Comparison of ENCODE assay signal across 20 mouse cellular contexts in the genomic region with DNA sequence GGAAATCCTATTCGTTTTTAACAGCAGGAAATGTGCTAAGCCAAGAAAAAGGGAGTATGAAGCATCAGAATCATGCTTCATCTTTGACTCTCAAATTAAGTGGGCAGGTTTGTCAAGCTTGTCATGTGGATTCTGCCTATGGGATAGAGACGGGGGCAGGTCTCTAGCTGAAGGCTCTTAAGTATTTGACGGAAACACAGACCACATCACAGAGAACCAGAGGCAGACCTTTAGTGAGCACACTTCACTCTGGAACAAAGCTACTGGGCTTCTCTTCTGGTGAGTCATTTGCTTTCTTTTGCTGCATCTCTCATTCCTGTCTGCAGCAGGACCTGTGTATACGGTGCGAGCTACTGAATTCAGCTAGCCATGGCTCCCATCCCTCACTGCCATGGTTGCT. TPM values are rescaled to one million over a fixed set of nuclear protein-coding genes. Genes with fewer than 3 reads are reported as not detected.
DNase-seq lines count a peak whose midpoint lies in the region; ATAC-seq and TF ChIP-seq lines count a peak whose summit lies in the region.
"Had no signal": no experiment of that assay in that cellular context is flagged by ENCODE, and none has a peak within 500 bp of the region (broad histone marks: within the 10 kb centered on the region; RNA-seq: fewer than 3 reads in every experiment).

A gene (plus strand): TSS at position 209 of the 400 bp plus-strand sequence.

- no peak within 1 kb of the TSS for H3K4me3 ChIP-seq in thymus, adult 2 months (ENCODE audit: control insufficient read depth, insufficient read depth, low read length)
- no peak within 1 kb of the TSS for H3K4me3 ChIP-seq in embryonic fibroblast, embryonic 13.5 days (ENCODE audit: insufficient read depth, low read length)
- H3K4me3 ChIP-seq in stomach, postnatal 0 days (ENCODE audit: low read depth, low read length), result no peak within 1 kb of the TSS
- no peak within 1 kb of the TSS for H3K4me3 ChIP-seq in lung, postnatal 0 days (ENCODE audit: low read depth, low read length)
- H3K4me3 ChIP-seq in midbrain, embryonic 11.5 days (ENCODE audit: low read depth, low read length), result no peak within 1 kb of the TSS
- no peak within 1 kb of the TSS for H3K4me3 ChIP-seq in midbrain, embryonic 13.5 days (replicated peaks)
- H3K4me3 ChIP-seq: embryonic facial prominence, embryonic 15.5 days; forebrain, embryonic 15.5 days; heart, embryonic 12.5 days; hindbrain, embryonic 15.5 days had no signal

- no peak for TF ChIP-seq EP300 in stomach, postnatal 0 days (optimal IDR thresholded peaks at IDR 0.05)
- TF ChIP-seq EP300 in lung, postnatal 0 days (IDR thresholded peaks at IDR 0.05), result no peak

- no peaks in the 10 kb centered on the region for H3K27me3 ChIP-seq in thymus, adult 2 months (ENCODE audit: control insufficient read depth, insufficient read depth, low read length)
- no peaks in the 10 kb centered on the region for H3K27me3 ChIP-seq in stomach, postnatal 0 days (ENCODE audit: control insufficient read depth, insufficient read depth, low read length)
- no peaks in the 10 kb centered on the region for H3K27me3 ChIP-seq in lung, postnatal 0 days (replicated peaks; ENCODE audit: insufficient read depth, low read length)
- no peaks in the 10 kb centered on the region for H3K27me3 ChIP-seq in midbrain, embryonic 11.5 days (ENCODE audit: control insufficient read depth, insufficient read depth, low read length)
- H3K27me3 ChIP-seq in midbrain, embryonic 13.5 days, result no peaks in the 10 kb centered on the region
- H3K27me3 ChIP-seq: embryonic facial prominence, embryonic 15.5 days; forebrain, embryonic 15.5 days; heart, embryonic 12.5 days; hindbrain, embryonic 15.5 days; Patski had no signal

- ATAC-seq in stomach, postnatal 0 days (ENCODE audit: low FRiP score, low TSS enrichment), result no peak
- ATAC-seq in lung, postnatal 0 days, result no peak
- no peak for ATAC-seq in midbrain, embryonic 11.5 days (ENCODE audit: low FRiP score)
- ATAC-seq in midbrain, embryonic 13.5 days, result no peak
- ATAC-seq: forebrain, embryonic 15.5 days; Patski had no signal

- 37% methylated on average over 5 of the region's 5 CpGs for WGBS in thymus, adult 2 months
- WGBS in stomach, postnatal 0 days, result 87% methylated on average over 5 of the region's 5 CpGs
- WGBS in lung, postnatal 0 days, result 83% methylated on average over 5 of the region's 5 CpGs
- WGBS in midbrain, embryonic 11.5 days, result 87% methylated on average over 5 of the region's 5 CpGs
- 92% methylated on average over 5 of the region's 5 CpGs for WGBS in midbrain, embryonic 13.5 days

- no peak for DNase-seq in thymus, adult 2 months
- no peak for DNase-seq in thymus, postnatal 10 days (ENCODE audit: low spot score in 2 of 2)
- DNase-seq in CD8-positive naive resting alpha-beta T cell, adult 2 months (ENCODE audit: low read depth in 2 of 2, low spot score in 2 of 2), result peak; percentile 61 to 64
- peak; percentile 5 for DNase-seq in stomach, postnatal 0 days (ENCODE audit: low spot score)
- no peak for DNase-seq in lung, postnatal 0 days (ENCODE audit: low spot score)
- no peak for DNase-seq in midbrain, embryonic 11.5 days (ENCODE audit: low spot score, missing footprints)
- DNase-seq: adrenal gland, adult 8-10 months; adrenal gland, postnatal 36 days; cerebellum, adult 8-10 months; cerebellum, postnatal 14 days; embryo, embryonic 11 days; gastrocnemius, postnatal 10 days had no signal

- no peak for TF ChIP-seq POLR2A in thymus, adult 2 months (IDR thresholded peaks at IDR 0.05; ENCODE audit: control insufficient read depth, extremely low read depth, insufficient read depth, low read length, poor library complexity)
- no peak for TF ChIP-seq POLR2A in embryonic fibroblast, embryonic 13.5 days (IDR thresholded peaks at IDR 0.05; ENCODE audit: low read depth, low read length)

- no peak for TF ChIP-seq CTCF in thymus, adult 2 months (IDR thresholded peaks at IDR 0.05; ENCODE audit: borderline replicate concordance, control insufficient read depth, extremely low read depth, insufficient read depth, low read length, poor library complexity)
- TF ChIP-seq CTCF in embryonic fibroblast, embryonic 13.5 days (IDR thresholded peaks at IDR 0.05; ENCODE audit: borderline replicate concordance, insufficient read depth, low read length), result no peak
- TF ChIP-seq CTCF in stomach, postnatal 0 days (IDR thresholded peaks at IDR 0.05; ENCODE audit: low read depth), result no peak
- no peak for TF ChIP-seq CTCF in lung, postnatal 0 days (IDR thresholded peaks at IDR 0.05)

- 0 out of 2 replicates have a peak within 1 kb of the TSS, but pooled peaks have one; percentile 37 for H3K27ac ChIP-seq in thymus, adult 2 months (ENCODE audit: control insufficient read depth, insufficient read depth, low read length)
- 0 out of 2 replicates have a peak within 1 kb of the TSS, but pooled peaks have one; percentile 4 for H3K27ac ChIP-seq in embryonic fibroblast, embryonic 13.5 days (ENCODE audit: insufficient read depth, low read length)
- H3K27ac ChIP-seq in stomach, postnatal 0 days (replicated peaks), result no peak within 1 kb of the TSS
- H3K27ac ChIP-seq in lung, postnatal 0 days (ENCODE audit: low read length), result no peak within 1 kb of the TSS
- H3K27ac ChIP-seq in midbrain, embryonic 11.5 days (ENCODE audit: low read depth, low read length), result no peak within 1 kb of the TSS
- H3K27ac ChIP-seq in midbrain, embryonic 13.5 days, result no peak within 1 kb of the TSS
- H3K27ac ChIP-seq: embryonic facial prominence, embryonic 15.5 days; forebrain, embryonic 15.5 days; hindbrain, embryonic 15.5 days had no signal

- no peak within 1 kb of the TSS for H3K9ac ChIP-seq in stomach, postnatal 0 days (ENCODE audit: low read length)
- no peak within 1 kb of the TSS for H3K9ac ChIP-seq in lung, postnatal 0 days (replicated peaks; ENCODE audit: low read depth)
- no peak within 1 kb of the TSS for H3K9ac ChIP-seq in midbrain, embryonic 11.5 days (ENCODE audit: low read length)
- H3K9ac ChIP-seq in midbrain, embryonic 13.5 days (replicated peaks), result no peak within 1 kb of the TSS
- H3K9ac ChIP-seq: embryonic facial prominence, embryonic 15.5 days; forebrain, embryonic 15.5 days; heart, embryonic 12.5 days; hindbrain, embryonic 15.5 days had no signal

- peaks cover 22% of the 10 kb centered on the region for H3K36me3 ChIP-seq in thymus, adult 2 months (ENCODE audit: control insufficient read depth, insufficient read depth, low read length)
- peaks cover 5% of the 10 kb centered on the region; the same call in 1 of the 2 replicates for H3K36me3 ChIP-seq in stomach, postnatal 0 days (ENCODE audit: control insufficient read depth, insufficient read depth, low read length)
- peaks cover 14% of the 10 kb centered on the region; the same call in 1 of the 2 replicates for H3K36me3 ChIP-seq in lung, postnatal 0 days (ENCODE audit: insufficient read depth, low read length)
- no peaks in the 10 kb centered on the region for H3K36me3 ChIP-seq in midbrain, embryonic 11.5 days (ENCODE audit: control insufficient read depth, insufficient read depth, low read length)
- peaks cover 21% of the 10 kb centered on the region for H3K36me3 ChIP-seq in midbrain, embryonic 13.5 days

- H3K4me1 ChIP-seq in thymus, adult 2 months (replicated peaks; ENCODE audit: control insufficient read depth, insufficient read depth, low read length), result peaks cover 5% of the 10 kb centered on the region
- peaks cover 5% of the 10 kb centered on the region; the same call in 1 of the 2 replicates for H3K4me1 ChIP-seq in embryonic fibroblast, embryonic 13.5 days (ENCODE audit: control insufficient read depth, insufficient read depth, low read length)
- H3K4me1 ChIP-seq in stomach, postnatal 0 days (replicated peaks; ENCODE audit: control insufficient read depth, insufficient read depth), result no peaks in the 10 kb centered on the region
- H3K4me1 ChIP-seq in lung, postnatal 0 days (ENCODE audit: insufficient read depth, low read depth, low read length), result no peaks in the 10 kb centered on the region
- no peaks in the 10 kb centered on the region for H3K4me1 ChIP-seq in midbrain, embryonic 11.5 days (ENCODE audit: control insufficient read depth, insufficient read depth, low read length)
- no peaks in the 10 kb centered on the region for H3K4me1 ChIP-seq in midbrain, embryonic 13.5 days (replicated peaks)
- H3K4me1 ChIP-seq: embryonic facial prominence, embryonic 15.5 days; forebrain, embryonic 15.5 days; hindbrain, embryonic 15.5 days had no signal

- H3K4me2 ChIP-seq in stomach, postnatal 0 days (replicated peaks; ENCODE audit: low read depth), result no peak within 1 kb of the TSS
- no peak within 1 kb of the TSS for H3K4me2 ChIP-seq in lung, postnatal 0 days (replicated peaks; ENCODE audit: low read depth, low read length)
- no peak within 1 kb of the TSS for H3K4me2 ChIP-seq in midbrain, embryonic 11.5 days
- H3K4me2 ChIP-seq in midbrain, embryonic 13.5 days (replicated peaks), result no peak within 1 kb of the TSS
- H3K4me2 ChIP-seq: embryonic facial prominence, embryonic 15.5 days; forebrain, embryonic 15.5 days; heart, embryonic 12.5 days; hindbrain, embryonic 15.5 days had no signal

- H3K9me3 ChIP-seq in stomach, postnatal 0 days (ENCODE audit: control insufficient read depth, low read length), result no peaks in the 10 kb centered on the region
- H3K9me3 ChIP-seq in lung, postnatal 0 days (ENCODE audit: low read length), result no peaks in the 10 kb centered on the region
- no peaks in the 10 kb centered on the region for H3K9me3 ChIP-seq in midbrain, embryonic 11.5 days (ENCODE audit: control insufficient read depth, low read length)
- no peaks in the 10 kb centered on the region for H3K9me3 ChIP-seq in midbrain, embryonic 13.5 days
- H3K9me3 ChIP-seq: embryonic facial prominence, embryonic 15.5 days; forebrain, embryonic 15.5 days; heart, embryonic 12.5 days; hindbrain, embryonic 15.5 days had no signal

RNA-seq across cellular contexts. Expression of the gene that starts here (rescaled TPM):
- polyA plus RNA-seq in thymus, adult 2 months (2012; rRNA removed), result 4.3 and 4.6 TPM in 2 replicates
- 0.91 and 4.1 TPM in 2 replicates for polyA plus RNA-seq in embryonic fibroblast, embryonic 13.5 days (2011; ENCODE audit: insufficient read length, low read depth, missing spikeins)
- 0.41 and 0.44 TPM in 2 replicates for polyA plus RNA-seq in stomach, postnatal 0 days (2015; fragmentation: Nextera tagmentation; extraction: Ambion mirVana)
- polyA plus RNA-seq in lung, postnatal 0 days (2015; fragmentation: Nextera tagmentation; extraction: Ambion mirVana), result 0.39 and 0.49 TPM in 2 replicates
- 0.16 and 0.19 TPM in 2 replicates for polyA plus RNA-seq in midbrain, embryonic 11.5 days (2014; fragmentation: Nextera tagmentation; extraction: Ambion mirVana)
- polyA plus RNA-seq in midbrain, embryonic 13.5 days (2015; fragmentation: Nextera tagmentation; extraction: Ambion mirVana), result 0.21 and 0.22 TPM in 2 replicates
- polyA plus RNA-seq: embryonic facial prominence, embryonic 11.5 days had no signal

Comparison
In these comparisons a context has a peak if more than half of its experiments do, and no peak if none do; other contexts are left out.
1. Peak in DNase-seq in stomach, postnatal 0 days; RNA of the gene not detected or under 1 TPM.
2. DNase-seq: peak in CD8-positive naive resting alpha-beta T cell, adult 2 months (2 of 2); none in thymus, adult 2 months (single experiment), thymus, postnatal 10 days (0 of 2), lung, postnatal 0 days (single experiment) and midbrain, embryonic 11.5 days (single experiment).
3. H3K27ac ChIP-seq: peak in thymus, adult 2 months (single experiment) and embryonic fibroblast, embryonic 13.5 days (single experiment); none in stomach, postnatal 0 days (single experiment), lung, postnatal 0 days (single experiment), midbrain, embryonic 11.5 days (single experiment) and midbrain, embryonic 13.5 days (single experiment).